In genomic region chr1:34891559-34892289, GRCm38 (mm10) we compare ENCODE assay signal across 7 mouse cellular contexts. TPM values are rescaled to one million over a fixed set of nuclear protein-coding genes. Genes with fewer than 3 reads are reported as not detected.
DNase-seq lines count a peak whose midpoint lies in the region; ATAC-seq and TF ChIP-seq lines count a peak whose summit lies in the region.

No protein-coding gene starts in this region.

- peak; percentile 65 for TF ChIP-seq CTCF in heart, postnatal 0 days (IDR thresholded peaks at IDR 0.05; ENCODE audit: low read depth)
- peak; percentile 82 for TF ChIP-seq CTCF in stomach, postnatal 0 days (IDR thresholded peaks at IDR 0.05; ENCODE audit: low read depth)

- no peaks in the 10 kb centered on the region for H3K36me3 ChIP-seq in heart, postnatal 0 days (replicated peaks; ENCODE audit: control insufficient read depth, insufficient read depth, low read length)
- H3K36me3 ChIP-seq in stomach, postnatal 0 days (ENCODE audit: control insufficient read depth, insufficient read depth, low read length) = no peaks in the 10 kb centered on the region

- WGBS in heart, postnatal 0 days = 37% methylated on average over 14 of the region's 14 CpGs
- WGBS in stomach, postnatal 0 days = 53% methylated on average over 14 of the region's 14 CpGs

- H3K9me3 ChIP-seq in heart, postnatal 0 days (replicated peaks; ENCODE audit: control insufficient read depth, low read length) = no peaks in the 10 kb centered on the region
- H3K9me3 ChIP-seq in stomach, postnatal 0 days (ENCODE audit: control insufficient read depth, low read length) = no peaks in the 10 kb centered on the region

- H3K4me2 ChIP-seq in heart, postnatal 0 days (ENCODE audit: low read depth, low read length) = no peak overlapping the region
- H3K4me2 ChIP-seq in stomach, postnatal 0 days (replicated peaks; ENCODE audit: low read depth) = no peak overlapping the region

- no peak overlapping the region for H3K9ac ChIP-seq in heart, postnatal 0 days (replicated peaks; ENCODE audit: low read depth, low read length)
- no peak overlapping the region for H3K9ac ChIP-seq in stomach, postnatal 0 days (ENCODE audit: low read length)

- 0 out of 2 replicates have a peak, but pooled peaks cover 7% of the 10 kb centered on the region for H3K27me3 ChIP-seq in heart, postnatal 0 days (ENCODE audit: control insufficient read depth, insufficient read depth, low read length)
- H3K27me3 ChIP-seq in stomach, postnatal 0 days (ENCODE audit: control insufficient read depth, insufficient read depth, low read length) = no peaks in the 10 kb centered on the region

- no peak for TF ChIP-seq EP300 in heart, postnatal 0 days (IDR thresholded peaks at IDR 0.05; ENCODE audit: low read depth)
- no peak for TF ChIP-seq EP300 in stomach, postnatal 0 days (optimal IDR thresholded peaks at IDR 0.05)

- DNase-seq in 416B (ENCODE audit: low read depth) = peak; percentile 17
- peak; percentile 25 for DNase-seq in ES-CJ7 (ENCODE audit: low read depth, low spot score)
- peak; percentile 45 for DNase-seq in heart, postnatal 0 days (ENCODE audit: low spot score)
- peak; percentile 44 for DNase-seq in layer of hippocampus, adult 9-11 months
- peak; percentile 46 for DNase-seq in mesoderm, embryonic 11.5 days (ENCODE audit: low read depth, low spot score)
- DNase-seq in stomach, postnatal 0 days (ENCODE audit: low spot score) = peak; percentile 55

- ATAC-seq in common myeloid progenitor, adult 5-6 weeks (replicated peaks; ENCODE audit: low read depth, poor library complexity, severe bottlenecking) = peak; percentile 89
- ATAC-seq in heart, postnatal 0 days (ENCODE audit: insufficient read depth, low read depth) = no peak
- 0 out of 2 replicates have a peak, but pooled peaks have one; percentile 65 for ATAC-seq in stomach, postnatal 0 days (ENCODE audit: low FRiP score, low TSS enrichment)

- no peak overlapping the region for H3K4me3 ChIP-seq in heart, postnatal 0 days (ENCODE audit: low read depth, low read length)
- no peak overlapping the region for H3K4me3 ChIP-seq in stomach, postnatal 0 days (ENCODE audit: low read depth, low read length)

- H3K4me1 ChIP-seq in heart, postnatal 0 days (ENCODE audit: control insufficient read depth, insufficient read depth) = no peaks in the 10 kb centered on the region
- no peaks in the 10 kb centered on the region for H3K4me1 ChIP-seq in stomach, postnatal 0 days (replicated peaks; ENCODE audit: control insufficient read depth, insufficient read depth)

- no peak overlapping the region for H3K27ac ChIP-seq in heart, postnatal 0 days (ENCODE audit: low read depth)
- H3K27ac ChIP-seq in stomach, postnatal 0 days (replicated peaks) = no peak overlapping the region

RNA-seq across cellular contexts. Expression of gene Plekhb2, which starts 41.9 kb away (rescaled TPM):
- total RNA-seq in common myeloid progenitor, adult 5-6 weeks (2017) = 8.1 and 18.9 TPM in 2 replicates
- total RNA-seq in heart, postnatal 0 days (2014; rRNA removed; ENCODE audit: low replicate concordance) = 78.5 and 79.3 TPM in 2 replicates
- 65.4 and 67.2 TPM in 2 replicates for polyA plus RNA-seq in heart, postnatal 0 days (2015; fragmentation: Nextera tagmentation; extraction: Ambion mirVana)
- 103 and 105 TPM in 2 replicates for polyA plus RNA-seq in stomach, postnatal 0 days (2015; fragmentation: Nextera tagmentation; extraction: Ambion mirVana)

RNA-seq across cellular contexts. Expression of gene Fam168b, which starts 48.9 kb away (rescaled TPM):
- total RNA-seq in common myeloid progenitor, adult 5-6 weeks (2017) = 63.0 and 63.7 TPM in 2 replicates
- total RNA-seq in heart, postnatal 0 days (2014; rRNA removed; ENCODE audit: low replicate concordance) = 83.3 and 96.0 TPM in 2 replicates
- 18.9 and 21.5 TPM in 2 replicates for polyA plus RNA-seq in heart, postnatal 0 days (2015; fragmentation: Nextera tagmentation; extraction: Ambion mirVana)
- 21.4 and 24.7 TPM in 2 replicates for polyA plus RNA-seq in stomach, postnatal 0 days (2015; fragmentation: Nextera tagmentation; extraction: Ambion mirVana)
